Mouse (Mus musculus): ENCODE measurements around the gene Srpk2. TPM values are rescaled to one million over a fixed set of nuclear protein-coding genes. Genes with fewer than 3 reads are reported as not detected.
A peak's percentile ranks its signal among the peaks of the same experiment; 100 is the strongest.
"Not testable (repeated sequence)": the region's sequence is repeated elsewhere in the genome, so short reads cannot be mapped to it uniquely, and the experiment has no call there.

The Srpk2 gene
- total RNA-seq, 2 experiments from 2014 or later: 23.8 to 27.4 TPM

- DNase-seq (ENCODE audit: low spot score): no peak
Observed at GRCm38 (mm10) chr5:23615586-23616269, 68.7 kb downstream of the Srpk2 start.

GRCm38 (mm10) chr5:23612856-23613255 lies 71.6 kb downstream of the Srpk2 start:
- peak; percentile 15 for DNase-seq (ENCODE audit: low spot score)

- no peak for DNase-seq (ENCODE audit: low spot score)
Observed at GRCm38 (mm10) chr5:23604036-23604705, 80.2 kb downstream of the Srpk2 start.

- DNase-seq (ENCODE audit: low spot score): no peak
Observed at GRCm38 (mm10) chr5:23599750-23600537, 84.5 kb downstream of the Srpk2 start.

GRCm38 (mm10) chr5:23599171-23599570 lies 85.2 kb downstream of the Srpk2 start:
- DNase-seq (ENCODE audit: low spot score): no peak

- DNase-seq (ENCODE audit: low spot score): peak; percentile 45
Observed at GRCm38 (mm10) chr5:23598491-23598890, 85.9 kb downstream of the Srpk2 start.

- DNase-seq (ENCODE audit: low spot score): no peak
Observed at GRCm38 (mm10) chr5:23597999-23598398, 86.4 kb downstream of the Srpk2 start.

- DNase-seq (ENCODE audit: low spot score): no peak
Observed at GRCm38 (mm10) chr5:23597260-23597864, 87.1 kb downstream of the Srpk2 start.

GRCm38 (mm10) chr5:23596326-23596965 lies 88.0 kb downstream of the Srpk2 start:
- no peak for DNase-seq (ENCODE audit: low spot score)

- not testable (repeated sequence) for DNase-seq (ENCODE audit: low spot score)
Observed at GRCm38 (mm10) chr5:23590298-23590697, 94.1 kb downstream of the Srpk2 start.

- no peak for DNase-seq (ENCODE audit: low spot score)
Observed at GRCm38 (mm10) chr5:23587614-23588013, 96.8 kb downstream of the Srpk2 start.

GRCm38 (mm10) chr5:23586531-23587453 lies 97.6 kb downstream of the Srpk2 start:
- DNase-seq (ENCODE audit: low spot score): no peak

- no peak for DNase-seq (ENCODE audit: low spot score)
Observed at GRCm38 (mm10) chr5:23581484-23582060, 102.8 kb downstream of the Srpk2 start.

- no peak for DNase-seq (ENCODE audit: low spot score)
Observed at GRCm38 (mm10) chr5:23579120-23579880, 105.1 kb downstream of the Srpk2 start.

- DNase-seq (ENCODE audit: low spot score): no peak
Observed at GRCm38 (mm10) chr5:23578322-23578957, 106.0 kb downstream of the Srpk2 start.

- no peak for DNase-seq (ENCODE audit: low spot score)
Observed at GRCm38 (mm10) chr5:23577847-23578246, 106.6 kb downstream of the Srpk2 start.

GRCm38 (mm10) chr5:23576336-23577094 lies 107.9 kb downstream of the Srpk2 start:
- no peak for DNase-seq (ENCODE audit: low spot score)

- DNase-seq (ENCODE audit: low spot score): no peak
Observed at GRCm38 (mm10) chr5:23573942-23574341, 110.5 kb downstream of the Srpk2 start.
